Mouse (Mus musculus): Measurements from ENCODE around the gene Zfp988.
"Not testable (repeated sequence)": the region's sequence is repeated elsewhere in the genome, so short reads cannot be mapped to it uniquely, and the experiment has no call there.

GRCm38 (mm10) chr4:147351376-147351980, 46.0 kb downstream of the Zfp988 start:
- TF ChIP-seq CTCF (IDR thresholded peaks at IDR 0.05; ENCODE audit: low read depth, low read length); POLR2A (IDR thresholded peaks at IDR 0.05; ENCODE audit: extremely low read depth, insufficient read depth, low read length): not testable (repeated sequence)

All from liver, adult 2 months (tissue).